Mouse (Mus musculus) thymus, postnatal 14 days (tissue): Measurements from ENCODE around the gene Fbxo21.

Source experiments
- DNase-seq: peaks from one replicate; pipeline ENCODE4 v3.0.0; 2021

Gene Fbxo21

GRCm38 (mm10) chr5:117981943-117982342 is 5.4 kb downstream of the Fbxo21 start:
- no peak for DNase-seq

- DNase-seq: no peak
These were observed 9.8 kb downstream of the Fbxo21 start for GRCm38 (mm10) chr5:117986327-117986726.

GRCm38 (mm10) chr5:117987891-117988290 is 11.4 kb downstream of the Fbxo21 start:
- no peak for DNase-seq

GRCm38 (mm10) chr5:117988367-117988766 is 11.8 kb downstream of the Fbxo21 start:
- DNase-seq: no peak

GRCm38 (mm10) chr5:117989773-117990172 is 13.2 kb downstream of the Fbxo21 start:
- DNase-seq: no peak

- no peak for DNase-seq
These were observed 14.4 kb downstream of the Fbxo21 start for GRCm38 (mm10) chr5:117990957-117991356.

GRCm38 (mm10) chr5:117993550-117993949 is 17.0 kb downstream of the Fbxo21 start:
- DNase-seq: no peak

GRCm38 (mm10) chr5:117995372-117995901 is 18.9 kb downstream of the Fbxo21 start:
- DNase-seq: no peak

GRCm38 (mm10) chr5:117995911-117996310 is 19.4 kb downstream of the Fbxo21 start:
- DNase-seq: no peak

GRCm38 (mm10) chr5:117996581-117996980 is 20.1 kb downstream of the Fbxo21 start:
- DNase-seq: no peak

GRCm38 (mm10) chr5:117997434-117997970 is 21.0 kb downstream of the Fbxo21 start:
- no peak for DNase-seq

GRCm38 (mm10) chr5:117999061-117999460 is 22.5 kb downstream of the Fbxo21 start:
- no peak for DNase-seq

GRCm38 (mm10) chr5:117999584-117999983 is 23.1 kb downstream of the Fbxo21 start:
- no peak for DNase-seq

- peak; percentile 71 for DNase-seq
These were observed 25.5 kb downstream of the Fbxo21 start for GRCm38 (mm10) chr5:118002059-118002458.

- DNase-seq: peak; percentile 82
These were observed 28.1 kb downstream of the Fbxo21 start for GRCm38 (mm10) chr5:118004619-118005018.

- DNase-seq: no peak
These were observed 29.2 kb downstream of the Fbxo21 start for GRCm38 (mm10) chr5:118005728-118006127.

- DNase-seq: no peak
These were observed 31.8 kb downstream of the Fbxo21 start for GRCm38 (mm10) chr5:118008344-118008743.

- DNase-seq: no peak
These were observed 34.3 kb downstream of the Fbxo21 start for GRCm38 (mm10) chr5:118010872-118011271.

GRCm38 (mm10) chr5:118011796-118012195 is 35.3 kb downstream of the Fbxo21 start:
- no peak for DNase-seq

- DNase-seq: no peak
These were observed 38.5 kb downstream of the Fbxo21 start for GRCm38 (mm10) chr5:118015028-118015427.

GRCm38 (mm10) chr5:118015669-118016068 is 39.1 kb downstream of the Fbxo21 start:
- no peak for DNase-seq

- no peak for DNase-seq
These were observed 41.0 kb downstream of the Fbxo21 start for GRCm38 (mm10) chr5:118017527-118017926.

- no peak for DNase-seq
These were observed 43.4 kb downstream of the Fbxo21 start for GRCm38 (mm10) chr5:118019905-118020304.

GRCm38 (mm10) chr5:118023053-118023452 is 46.5 kb downstream of the Fbxo21 start:
- no peak for DNase-seq

- no peak for DNase-seq
These were observed 49.4 kb downstream of the Fbxo21 start for GRCm38 (mm10) chr5:118025880-118026279.
